ENCODE assay signal across 8 mouse cellular contexts in genomic region chr7:93079420-93079784, GRCm38 (mm10). TPM values are rescaled to one million over a fixed set of nuclear protein-coding genes. Genes with fewer than 3 reads are reported as not detected.
DNase-seq lines count a peak whose midpoint lies in the region; ATAC-seq and TF ChIP-seq lines count a peak whose summit lies in the region.

No protein-coding gene starts in this region.

- peaks cover 4% of the 10 kb centered on the region; the same call in 1 of the 2 replicates for H3K4me1 ChIP-seq in kidney, postnatal 0 days (replicated peaks; ENCODE audit: insufficient read depth, low read length)
- peaks cover 83% of the 10 kb centered on the region for H3K4me1 ChIP-seq in forebrain, embryonic 10.5 days
- 0 out of 2 replicates have a peak, but pooled peaks cover 3% of the 10 kb centered on the region for H3K4me1 ChIP-seq in intestine, postnatal 0 days (replicated peaks; ENCODE audit: control insufficient read depth, insufficient read depth, low read length)
- peaks cover 31% of the 10 kb centered on the region for H3K4me1 ChIP-seq in neural tube, embryonic 12.5 days

- no peak overlapping the region for H3K9ac ChIP-seq in kidney, postnatal 0 days (ENCODE audit: low read depth, low read length)
- 0 out of 2 replicates have a peak overlapping the region, but pooled peaks have one; percentile 42 for H3K9ac ChIP-seq in intestine, postnatal 0 days (ENCODE audit: low read depth, low read length)
- H3K9ac ChIP-seq in neural tube, embryonic 12.5 days = peak overlapping the region; percentile 94

- H3K27me3 ChIP-seq in kidney, postnatal 0 days (ENCODE audit: insufficient read depth, low read length) = peaks cover 19% of the 10 kb centered on the region; the same call in 1 of the 2 replicates
- H3K27me3 ChIP-seq in forebrain, embryonic 10.5 days (ENCODE audit: poor library complexity, severe bottlenecking) = peaks cover 60% of the 10 kb centered on the region
- peaks cover 24% of the 10 kb centered on the region for H3K27me3 ChIP-seq in intestine, postnatal 0 days (replicated peaks; ENCODE audit: control insufficient read depth, insufficient read depth, low read length)
- no peaks in the 10 kb centered on the region for H3K27me3 ChIP-seq in neural tube, embryonic 12.5 days (replicated peaks)

- H3K4me3 ChIP-seq in kidney, postnatal 0 days (replicated peaks; ENCODE audit: low read depth, low read length) = peak overlapping the region; percentile 52
- peak overlapping the region; percentile 87 for H3K4me3 ChIP-seq in forebrain, embryonic 10.5 days
- peak overlapping the region; percentile 54 for H3K4me3 ChIP-seq in intestine, postnatal 0 days (ENCODE audit: low read depth, low read length)
- peak overlapping the region; percentile 91 for H3K4me3 ChIP-seq in neural tube, embryonic 12.5 days

- no peaks in the 10 kb centered on the region for H3K9me3 ChIP-seq in kidney, postnatal 0 days (replicated peaks; ENCODE audit: low read length)
- H3K9me3 ChIP-seq in forebrain, embryonic 10.5 days = no peaks in the 10 kb centered on the region
- H3K9me3 ChIP-seq in intestine, postnatal 0 days (ENCODE audit: control insufficient read depth) = no peaks in the 10 kb centered on the region
- no peaks in the 10 kb centered on the region for H3K9me3 ChIP-seq in neural tube, embryonic 12.5 days

- no peaks in the 10 kb centered on the region for H3K36me3 ChIP-seq in kidney, postnatal 0 days (ENCODE audit: insufficient read depth, low read length)
- H3K36me3 ChIP-seq in forebrain, embryonic 10.5 days (replicated peaks) = peaks cover 5% of the 10 kb centered on the region; the same call in 1 of the 2 replicates
- H3K36me3 ChIP-seq in intestine, postnatal 0 days (ENCODE audit: control insufficient read depth, insufficient read depth) = no peaks in the 10 kb centered on the region
- no peaks in the 10 kb centered on the region for H3K36me3 ChIP-seq in neural tube, embryonic 12.5 days

- no peak overlapping the region for H3K27ac ChIP-seq in kidney, postnatal 0 days
- H3K27ac ChIP-seq in forebrain, embryonic 10.5 days = peak overlapping the region; percentile 95
- H3K27ac ChIP-seq in intestine, postnatal 0 days (ENCODE audit: low read depth, low read length) = no peak overlapping the region
- no peak overlapping the region for H3K27ac ChIP-seq in neural tube, embryonic 12.5 days

- 22% methylated on average over 7 of the region's 7 CpGs for WGBS in kidney, postnatal 0 days
- WGBS in forebrain, embryonic 10.5 days = 13% methylated on average over 7 of the region's 7 CpGs
- 37% methylated on average over 7 of the region's 7 CpGs for WGBS in intestine, postnatal 0 days
- 15% methylated on average over 7 of the region's 7 CpGs for WGBS in neural tube, embryonic 12.5 days

- no peak for ATAC-seq in kidney, postnatal 0 days (replicated peaks; ENCODE audit: low FRiP score, low read depth)
- ATAC-seq in intestine, postnatal 0 days = no peak
- peak; percentile 31; the same call in 1 of the 2 replicates for ATAC-seq in neural tube, embryonic 12.5 days (ENCODE audit: low FRiP score, low read depth)

- peak overlapping the region; percentile 86 for H3K4me2 ChIP-seq in kidney, postnatal 0 days (ENCODE audit: low read length)
- peak overlapping the region; percentile 83 for H3K4me2 ChIP-seq in intestine, postnatal 0 days (replicated peaks; ENCODE audit: low read depth)
- peak overlapping the region; percentile 57 for H3K4me2 ChIP-seq in neural tube, embryonic 12.5 days (replicated peaks)

- TF ChIP-seq CTCF in kidney, postnatal 0 days (IDR thresholded peaks at IDR 0.05; ENCODE audit: low read depth) = no peak
- no peak for TF ChIP-seq CTCF in intestine, postnatal 0 days (IDR thresholded peaks at IDR 0.05; ENCODE audit: low read depth)

- DNase-seq in kidney, postnatal 0 days (ENCODE audit: low spot score) = no peak
- no peak for DNase-seq in kidney, postnatal 10 days
- DNase-seq in forebrain, embryonic 10.5 days (ENCODE audit: extremely low spot score, low spot score) = no peak
- DNase-seq in retina, embryonic 14.5 days (ENCODE audit: low spot score) = no peak
- DNase-seq in adrenal gland, adult (ENCODE audit: inconsistent age in 2 of 2, low spot score in 1 of 2) = no peak
- no peak for DNase-seq in right cerebral cortex, postnatal 36 days (ENCODE audit: low spot score in 2 of 2)

RNA-seq across cellular contexts. Expression of gene Fam181b, which starts 0.3 kb away (rescaled TPM):
- 2.8 and 3.9 TPM in 2 replicates for polyA plus RNA-seq in kidney, postnatal 0 days (2015; fragmentation: Nextera tagmentation; extraction: Ambion mirVana)
- 33.3 and 34.6 TPM in 2 replicates for polyA plus RNA-seq in forebrain, embryonic 10.5 days (2016; fragmentation: Nextera tagmentation; extraction: Ambion mirVana)
- polyA plus RNA-seq in intestine, postnatal 0 days (2015; fragmentation: Nextera tagmentation; extraction: Ambion mirVana) = 1.4 and 1.5 TPM in 2 replicates
- 76.3 and 79.6 TPM in 2 replicates for polyA plus RNA-seq in neural tube, embryonic 12.5 days (2016; fragmentation: Nextera tagmentation; extraction: Ambion mirVana)
